Mouse (Mus musculus) heart, embryonic 15.5 days (tissue): ENCODE measurements around the gene Mrs2. TPM values are rescaled to one million over a fixed set of nuclear protein-coding genes. Genes with fewer than 3 reads are reported as not detected.

Experiments
- ATAC-seq: fragments of 200-750 bp; cut with Nextera tagmentation; replicated peaks from 2 replicates; pipeline ENCODE4 v1.8.0; 2017; ENCODE audit warnings: low read depth, moderate TSS enrichment; ENCODE audit not compliant: insufficient number of reproducible peaks, insufficient read depth, low FRiP score
- H3K27ac ChIP-seq: fragments of 300-500 bp; sonication (generic); 2 replicates; pipeline ENCODE4 v1.5.1; 2015; ENCODE audit warnings: mild to moderate bottlenecking, inconsistent platforms
- H3K27me3 ChIP-seq: fragments of 300-500 bp; sonication (generic); 2 replicates; pipeline ENCODE4 v1.6.1; 2015; ENCODE audit warnings: inconsistent platforms
- H3K36me3 ChIP-seq: fragments of 300-500 bp; sonication (generic); 2 replicates; pipeline ENCODE4 v1.6.1; 2015; ENCODE audit warnings: mild to moderate bottlenecking, inconsistent platforms
- H3K4me1 ChIP-seq: fragments of 300-500 bp; sonication (generic); replicated peaks from 2 replicates; pipeline ENCODE4 v1.6.1; 2015; ENCODE audit warnings: inconsistent platforms
- H3K4me2 ChIP-seq: fragments of 300-500 bp; sonication (generic); 2 replicates; pipeline ENCODE4 v1.6.1; 2015; ENCODE audit warnings: inconsistent platforms, mild to moderate bottlenecking, moderate library complexity
- H3K4me3 ChIP-seq: fragments of 300-500 bp; sonication (generic); 2 replicates; pipeline ENCODE4 v1.5.1; 2015; ENCODE audit warnings: mild to moderate bottlenecking, inconsistent platforms
- H3K9ac ChIP-seq: fragments of 300-500 bp; sonication (generic); 2 replicates; pipeline ENCODE4 v1.6.1; 2015; ENCODE audit warnings: mild to moderate bottlenecking, inconsistent platforms
- H3K9me3 ChIP-seq: fragments of 300-500 bp; sonication (generic); replicated peaks from 2 replicates; pipeline ENCODE4 v1.6.1; 2016; ENCODE audit warnings: inconsistent platforms
- WGBS: fragments of 180-500 bp; shearing (Covaris S2); methylation state at CpG from one replicate; pipeline ENCODE4 v1.1.7; 2015; ENCODE audit warnings: mixed read lengths; 5-methylcytosine and 5-hydroxymethylcytosine counted together
- polyA plus RNA-seq: library from polyadenylated mRNA; unstranded; fragments of >200 nt; fragmentation: Nextera tagmentation; extraction: Ambion mirVana; gene quantifications from 2 replicates; pipeline ENCODE4 v1.2.1, GENCODE M21; 2015

Mrs2 gene
- polyA plus RNA-seq, 1 experiment from 2014 or later: 13.1 TPM

GRCm38 (mm10) chr13:24948870-24949269, 71.3 kb downstream of the Mrs2 start:
- Histone ChIP-seq H3K4me1 (0 out of 2 replicates have a peak, but pooled peaks cover 2% of the 10 kb centered on the region), H3K9ac (no peak overlapping the region), H3K4me3 (no peak overlapping the region), H3K36me3 (no peaks in the 10 kb centered on the region), H3K9me3 (no peaks in the 10 kb centered on the region), H3K27me3 (no peaks in the 10 kb centered on the region; the same call in 1 of the 2 replicates), H3K27ac (no peak overlapping the region), H3K4me2 (no peak overlapping the region)
- WGBS: 85% methylated on average over 6 of the region's 6 CpGs
- no peak for ATAC-seq

- no peaks in the 10 kb centered on the region for H3K36me3 ChIP-seq
- H3K9ac ChIP-seq: no peak overlapping the region
- no peak overlapping the region for H3K4me2 ChIP-seq
- H3K27me3 ChIP-seq: no peaks in the 10 kb centered on the region
- 0 out of 2 replicates have a peak, but pooled peaks cover 2% of the 10 kb centered on the region for H3K4me1 ChIP-seq
- H3K9me3 ChIP-seq: no peaks in the 10 kb centered on the region
- H3K27ac ChIP-seq: no peak overlapping the region
- 72% methylated on average over 5 of the region's 5 CpGs for WGBS
- ATAC-seq: no peak
- no peak overlapping the region for H3K4me3 ChIP-seq
Measured at GRCm38 (mm10) chr13:24947158-24947557, 73.0 kb downstream of the Mrs2 start.

GRCm38 (mm10) chr13:24945567-24945966, 74.6 kb downstream of the Mrs2 start:
- Histone ChIP-seq H3K36me3 (no peaks in the 10 kb centered on the region), H3K4me3 (no peak overlapping the region), H3K27me3 (no peaks in the 10 kb centered on the region), H3K27ac (no peak overlapping the region), H3K9ac (no peak overlapping the region), H3K9me3 (no peaks in the 10 kb centered on the region), H3K4me1 (no peaks in the 10 kb centered on the region), H3K4me2 (no peak overlapping the region)
- no peak for ATAC-seq
- WGBS: 34% methylated on average over 4 of the region's 4 CpGs

GRCm38 (mm10) chr13:24943303-24943702, 76.9 kb downstream of the Mrs2 start:
- H3K27ac ChIP-seq: no peak overlapping the region
- H3K4me3 ChIP-seq: no peak overlapping the region
- 60% methylated on average over 8 of the region's 8 CpGs for WGBS
- no peaks in the 10 kb centered on the region for H3K9me3 ChIP-seq
- no peaks in the 10 kb centered on the region for H3K27me3 ChIP-seq
- peaks cover 4% of the 10 kb centered on the region for H3K4me1 ChIP-seq
- H3K36me3 ChIP-seq: no peaks in the 10 kb centered on the region
- H3K4me2 ChIP-seq: no peak overlapping the region
- ATAC-seq: no peak
- no peak overlapping the region for H3K9ac ChIP-seq

GRCm38 (mm10) chr13:24942512-24943282, 77.5 kb downstream of the Mrs2 start, which contains the start of gene Gpld1:
TSS of gene Gpld1 (plus strand) at chr13:24943152.
- H3K9ac ChIP-seq: no peak within 1 kb of the TSS
- no peaks in the 10 kb centered on the region for H3K9me3 ChIP-seq
- no peak within 1 kb of the TSS for H3K4me3 ChIP-seq
- H3K27me3 ChIP-seq: no peaks in the 10 kb centered on the region
- no peaks in the 10 kb centered on the region for H3K36me3 ChIP-seq
- WGBS: 58% methylated on average over 17 of the region's 17 CpGs
- ATAC-seq: no peak
- no peak within 1 kb of the TSS for H3K4me2 ChIP-seq
- peaks cover 10% of the 10 kb centered on the region for H3K4me1 ChIP-seq
- H3K27ac ChIP-seq: no peak within 1 kb of the TSS

GRCm38 (mm10) chr13:24939472-24939871, 80.7 kb downstream of the Mrs2 start:
- Histone ChIP-seq H3K9ac (no peak overlapping the region), H3K27ac (no peak overlapping the region), H3K4me3 (no peak overlapping the region), H3K9me3 (no peaks in the 10 kb centered on the region), H3K27me3 (no peaks in the 10 kb centered on the region), H3K4me1 (peaks cover 15% of the 10 kb centered on the region), H3K4me2 (no peak overlapping the region), H3K36me3 (no peaks in the 10 kb centered on the region)
- 83% methylated on average over 9 of the region's 9 CpGs for WGBS
- ATAC-seq: no peak

- Histone ChIP-seq H3K36me3 (no peaks in the 10 kb centered on the region), H3K9ac (no peak overlapping the region), H3K4me2 (no peak overlapping the region), H3K9me3 (no peaks in the 10 kb centered on the region), H3K27me3 (no peaks in the 10 kb centered on the region), H3K4me3 (no peak overlapping the region), H3K4me1 (peaks cover 15% of the 10 kb centered on the region), H3K27ac (no peak overlapping the region)
- 19% methylated on average over 9 of the region's 9 CpGs for WGBS
- no peak for ATAC-seq
Measured at GRCm38 (mm10) chr13:24938683-24939082, 81.5 kb downstream of the Mrs2 start.

- Histone ChIP-seq H3K9ac (peak overlapping the region; percentile 90), H3K27ac (peak overlapping the region; percentile 80), H3K4me3 (peak overlapping the region; percentile 68), H3K4me1 (peaks cover 15% of the 10 kb centered on the region), H3K36me3 (no peaks in the 10 kb centered on the region), H3K4me2 (peak overlapping the region; percentile 70), H3K27me3 (no peaks in the 10 kb centered on the region), H3K9me3 (no peaks in the 10 kb centered on the region)
- ATAC-seq: no peak
- WGBS: 16% methylated on average over 12 of the region's 12 CpGs
Measured at GRCm38 (mm10) chr13:24937839-24938166, 82.4 kb downstream of the Mrs2 start.

Other genes starting within 250 kb of the Mrs2 start
- gene BC005537, start 218.7 kb downstream of the Mrs2 start, polyA plus RNA-seq: 11.7 and 11.8 TPM in 2 replicates
- 223 and 306 TPM in 2 replicates for gene Acot13, start 188.8 kb downstream of the Mrs2 start, polyA plus RNA-seq
- 29.8 and 34.9 TPM in 2 replicates for gene Tdp2, start 188.7 kb downstream of the Mrs2 start, polyA plus RNA-seq
- gene D130043K22Rik, start 175.2 kb downstream of the Mrs2 start, polyA plus RNA-seq: 0.03 and 0.24 TPM in 2 replicates
- gene Aldh5a1, start 82.7 kb downstream of the Mrs2 start, polyA plus RNA-seq: 12.6 TPM in 2 replicates
- 0.31 and 0.32 TPM in 2 replicates for gene Gpld1, start 77.2 kb downstream of the Mrs2 start, polyA plus RNA-seq
- gene Dcdc2a, start 35.6 kb upstream of the Mrs2 start, polyA plus RNA-seq: 0.56 and 0.66 TPM in 2 replicates